Mouse (Mus musculus) common myeloid progenitor, adult 5-6 weeks (primary cell): ENCODE measurements around the gene Myh9. TPM values are rescaled to one million over a fixed set of nuclear protein-coding genes. Genes with fewer than 3 reads are reported as not detected.
"Not testable (repeated sequence)": the region's sequence is repeated elsewhere in the genome, so short reads cannot be mapped to it uniquely, and the experiment has no call there.

Source experiments
- ATAC-seq: replicated peaks from 2 replicates; pipeline ENCODE4 v1.8.0; 2016; ENCODE audit warnings: low read depth, mild to moderate bottlenecking, moderate TSS enrichment, inconsistent platforms; ENCODE audit not compliant: poor library complexity, severe bottlenecking
- total RNA-seq: library from RNA; stranded (forward); fragments of 200-1000, 187-1606 nt; gene quantifications from 2 replicates; pipeline ENCODE4 v1.2.3, GENCODE M21; 2017

Gene Myh9
- total RNA-seq, 1 experiment from 2014 or later, result 430 TPM

DNA sequence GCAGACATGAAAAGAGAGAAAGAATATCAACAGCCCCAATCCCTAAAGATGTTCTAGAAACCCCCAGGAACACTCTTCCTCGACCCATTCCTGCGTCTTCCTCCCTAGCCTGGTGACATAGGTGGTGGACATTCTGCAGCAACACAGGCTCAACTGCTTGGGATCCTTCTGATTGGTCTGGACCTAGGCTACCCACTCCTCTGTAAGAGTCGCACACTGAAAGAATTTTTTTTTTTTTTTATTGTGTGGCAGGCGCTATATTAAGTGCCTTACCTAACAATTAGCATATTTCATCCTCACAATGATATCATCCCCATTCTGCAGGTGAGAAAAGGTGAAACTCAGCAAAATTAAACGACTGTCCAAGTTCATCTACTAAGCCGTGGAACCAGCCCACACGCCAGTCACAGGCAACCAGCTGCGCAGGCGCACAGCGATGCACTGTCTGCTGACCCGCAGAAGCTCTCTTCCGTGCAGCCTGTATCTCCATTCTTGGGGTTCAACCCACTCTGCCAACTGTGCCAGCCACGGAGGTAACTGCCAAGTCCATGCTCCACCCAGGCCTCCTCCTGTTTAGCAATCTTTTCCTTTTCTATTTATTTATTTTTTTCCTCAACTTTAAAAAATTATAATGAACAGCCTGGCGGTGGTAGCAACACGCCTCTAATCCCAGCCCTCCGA, 3.1 kb upstream of the Myh9 start:
- ATAC-seq, result no peak

DNA sequence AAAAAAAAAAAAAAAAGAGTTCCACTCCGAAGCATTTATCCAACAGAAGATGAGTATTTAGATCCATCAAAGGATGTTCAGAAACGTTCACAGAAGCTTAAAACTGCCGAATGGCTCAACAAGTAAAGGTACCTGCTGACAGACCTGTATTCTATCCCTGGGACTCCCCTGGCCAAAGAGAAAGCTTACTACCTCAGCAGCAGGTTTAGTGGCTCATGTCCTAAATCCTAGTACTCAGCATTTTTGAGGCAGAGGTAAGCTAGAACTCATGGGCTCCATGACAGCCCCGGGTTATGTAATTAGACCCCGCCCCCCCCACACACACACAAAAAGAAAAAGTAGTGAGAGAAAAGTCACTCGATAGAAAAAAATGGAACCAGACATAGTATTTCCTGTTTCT, 2.1 kb upstream of the Myh9 start:
- no peak for ATAC-seq

DNA sequence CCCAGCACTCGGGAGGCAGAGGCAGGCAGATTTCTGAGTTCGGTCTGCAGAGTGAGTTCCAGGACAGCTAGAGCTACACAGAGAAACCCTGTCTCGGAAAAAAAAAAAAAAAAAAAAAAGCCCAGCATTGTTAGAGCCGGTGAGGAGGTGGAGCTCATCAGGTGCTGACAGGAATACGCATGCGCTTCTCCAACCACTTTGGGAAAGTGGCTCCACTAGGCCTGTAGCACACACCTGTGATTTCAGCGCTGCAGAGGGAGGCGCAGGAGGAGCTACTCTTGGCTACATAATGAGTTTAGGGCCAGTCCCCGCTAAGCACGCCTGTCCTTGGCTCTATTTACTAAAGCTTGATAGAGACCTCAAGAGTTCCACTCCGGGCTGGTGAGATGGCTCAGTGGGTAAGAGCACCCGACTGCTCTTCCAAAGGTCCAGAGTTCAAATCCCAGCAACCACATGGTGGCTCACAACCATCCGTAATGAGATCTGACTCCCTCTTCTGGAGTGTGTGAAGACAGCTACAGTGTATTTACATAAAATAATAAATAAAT, 1.6 kb upstream of the Myh9 start:
- ATAC-seq, result not testable (repeated sequence)

DNA sequence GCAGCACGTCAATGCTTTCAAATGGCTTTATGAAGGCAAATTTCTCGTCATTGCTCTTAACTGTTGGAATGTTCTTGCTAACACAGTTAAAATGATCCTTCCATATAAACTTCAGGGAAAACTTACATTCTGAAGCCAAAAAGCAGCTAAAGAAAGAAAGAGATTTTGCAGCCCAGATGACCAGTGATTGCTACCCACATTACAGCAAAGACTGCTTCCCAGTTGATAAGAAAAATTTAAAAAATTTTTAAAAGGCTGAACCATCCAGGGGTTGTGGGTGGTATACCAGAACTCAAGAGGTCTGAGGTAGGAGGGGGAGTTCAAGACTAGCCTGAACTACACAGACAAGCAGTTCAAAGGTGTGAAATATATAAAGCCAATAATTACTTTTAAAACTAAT, 1.1 kb upstream of the Myh9 start:
- no peak for ATAC-seq

DNA sequence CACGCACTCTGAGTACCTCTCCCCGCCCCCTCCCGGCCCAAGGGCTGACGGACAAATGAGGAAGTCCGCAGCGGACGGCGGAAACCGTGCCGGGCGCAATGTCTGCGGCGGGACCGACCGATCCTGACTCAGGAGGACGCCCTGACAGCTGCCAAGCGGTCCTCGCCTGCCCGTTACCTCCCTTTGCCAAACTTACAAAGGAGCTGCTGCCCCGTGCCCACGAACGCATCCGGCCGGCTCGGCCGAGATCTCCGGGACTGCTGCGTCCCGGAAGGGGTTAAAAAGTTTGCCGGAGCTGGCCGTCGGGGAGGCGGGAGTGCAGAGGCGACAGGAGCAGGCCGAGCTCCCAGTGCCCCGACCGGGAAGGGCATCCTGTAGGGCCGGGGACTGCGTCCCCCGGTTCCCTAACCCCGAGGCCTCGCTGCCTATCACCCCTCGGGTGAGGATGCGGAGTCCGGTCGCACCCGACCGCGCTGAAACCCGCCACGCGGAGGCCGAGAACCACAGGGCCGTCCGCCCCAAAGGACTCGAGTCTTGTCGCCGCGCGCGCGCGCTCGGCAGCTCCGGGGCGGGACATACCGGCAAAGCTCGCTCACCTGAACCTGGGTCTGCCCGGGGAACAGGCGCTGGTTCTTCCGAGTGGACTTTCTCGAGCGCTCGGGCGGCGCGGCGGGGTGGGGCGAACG, 471 bp downstream of the Myh9 start:
- ATAC-seq, result peak; percentile 10

DNA sequence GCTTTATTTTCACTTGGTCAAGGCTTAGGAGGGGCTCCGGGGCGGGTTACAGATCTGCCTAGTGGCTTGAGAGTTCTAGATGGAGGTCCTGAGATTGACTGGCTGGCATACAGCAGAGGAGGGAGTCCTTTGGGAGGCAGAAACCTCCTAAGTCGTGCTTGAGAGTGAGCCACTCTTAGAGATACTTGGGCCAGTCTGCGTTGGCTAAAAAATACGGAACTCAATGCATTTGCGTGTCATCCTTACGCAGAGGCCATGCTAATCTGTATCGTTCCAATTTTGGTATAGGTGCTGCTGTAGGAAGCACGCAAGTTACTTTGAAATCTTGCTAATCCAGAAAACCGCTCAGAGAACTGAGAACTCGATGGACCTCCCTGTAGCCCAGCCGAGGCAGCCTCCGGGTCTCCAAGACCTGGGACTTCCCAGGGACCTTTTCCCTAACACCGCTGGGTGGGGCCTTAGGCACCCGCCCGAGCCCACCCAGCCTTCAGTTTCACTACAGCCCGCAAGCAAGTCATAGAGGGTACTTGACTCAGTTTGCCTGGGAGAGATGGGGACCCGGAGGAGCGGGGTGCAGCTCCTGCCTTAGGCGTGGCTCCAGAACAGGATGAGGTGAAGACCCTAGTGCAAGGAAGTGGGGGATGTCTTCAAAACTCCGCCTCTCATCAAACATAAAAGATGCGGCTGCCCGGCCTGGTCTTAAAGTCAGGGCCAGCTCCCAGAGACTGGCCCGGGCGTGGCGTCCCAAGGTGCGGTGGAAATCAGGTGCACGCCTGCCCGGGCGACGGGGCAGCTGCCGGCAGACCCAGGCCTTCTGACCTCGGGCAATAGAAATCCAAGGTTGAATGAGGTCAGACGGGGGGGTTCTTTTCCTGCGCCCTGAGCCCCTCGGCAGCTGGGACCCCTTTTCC, 1.3 kb downstream of the Myh9 start:
- ATAC-seq, result no peak

DNA sequence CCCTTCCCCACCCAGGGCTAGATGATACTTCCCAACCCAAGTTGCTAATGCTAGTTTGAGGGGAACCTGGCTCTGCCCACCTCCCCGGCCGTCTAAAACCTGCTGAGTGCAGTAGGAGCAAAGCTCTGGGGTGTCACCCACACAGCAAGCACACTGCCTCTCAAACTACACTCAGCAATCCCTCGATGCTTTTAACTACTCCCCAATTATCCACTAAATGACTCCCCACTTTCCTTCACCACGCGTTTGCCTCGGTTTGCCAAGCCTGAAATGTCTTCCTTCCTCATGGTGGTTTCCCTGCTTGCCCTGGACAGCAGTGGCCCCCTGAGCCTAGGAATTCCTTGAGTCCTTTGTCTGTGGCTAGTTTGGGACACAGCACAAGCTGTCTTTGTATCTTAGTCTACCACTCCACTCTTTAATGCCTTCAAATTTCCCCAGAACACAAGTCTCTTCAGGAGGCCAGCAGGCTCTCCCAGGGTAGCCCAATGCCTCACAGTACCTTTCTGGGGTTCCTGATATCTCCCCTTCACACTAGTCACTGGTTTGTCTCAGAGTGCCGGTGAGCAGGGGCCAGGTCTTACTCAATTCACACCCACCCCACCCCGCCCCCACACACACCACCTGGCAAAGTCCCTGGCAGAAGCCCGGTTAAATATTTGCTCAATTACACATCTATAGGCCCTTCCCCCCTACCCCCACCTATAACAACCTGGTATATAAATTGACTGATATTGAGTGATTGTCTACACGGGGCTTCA, 2.3 kb downstream of the Myh9 start:
- ATAC-seq, result no peak

DNA sequence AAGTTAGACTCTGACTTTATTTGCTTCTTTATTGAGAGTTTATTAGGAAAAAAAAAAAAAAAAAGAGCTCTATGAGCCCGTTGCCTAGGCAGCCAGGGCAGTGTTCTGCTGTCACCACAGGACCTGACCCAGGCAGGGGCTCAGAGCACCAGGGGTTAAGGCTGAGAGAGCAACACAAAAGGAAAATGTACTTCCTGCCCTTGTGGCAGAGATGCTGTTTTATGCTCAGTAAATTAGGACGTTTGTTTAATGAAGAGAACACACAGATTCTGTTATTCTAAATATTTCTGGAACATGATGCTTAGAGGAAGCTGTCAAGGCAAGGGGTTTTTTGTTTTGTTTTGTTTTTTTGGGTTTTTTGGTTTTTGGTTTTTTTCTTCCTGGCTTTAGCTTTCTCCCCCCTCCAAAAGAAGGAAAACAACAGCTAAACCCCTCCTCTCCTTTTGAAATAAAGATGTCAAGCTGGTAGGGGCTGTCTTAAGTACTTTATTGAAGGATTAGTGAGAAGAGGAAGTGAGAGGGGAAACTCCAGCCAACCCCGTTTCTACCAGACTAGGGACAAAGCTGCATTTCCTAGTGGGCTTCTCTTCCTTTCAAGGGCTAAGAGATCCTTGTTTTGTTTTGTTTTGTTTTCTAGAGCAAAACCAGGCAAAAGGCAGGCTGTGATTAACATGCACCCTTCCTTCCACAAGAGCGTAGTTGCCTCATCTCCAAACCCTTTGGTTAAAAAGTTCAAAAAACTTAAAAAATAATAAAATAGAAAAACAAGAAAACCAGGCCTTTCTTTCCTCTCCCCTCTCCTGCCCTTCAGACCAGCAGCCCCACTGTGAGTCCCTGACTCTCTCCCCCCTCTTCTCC, 3.2 kb downstream of the Myh9 start:
- ATAC-seq, result no peak

DNA sequence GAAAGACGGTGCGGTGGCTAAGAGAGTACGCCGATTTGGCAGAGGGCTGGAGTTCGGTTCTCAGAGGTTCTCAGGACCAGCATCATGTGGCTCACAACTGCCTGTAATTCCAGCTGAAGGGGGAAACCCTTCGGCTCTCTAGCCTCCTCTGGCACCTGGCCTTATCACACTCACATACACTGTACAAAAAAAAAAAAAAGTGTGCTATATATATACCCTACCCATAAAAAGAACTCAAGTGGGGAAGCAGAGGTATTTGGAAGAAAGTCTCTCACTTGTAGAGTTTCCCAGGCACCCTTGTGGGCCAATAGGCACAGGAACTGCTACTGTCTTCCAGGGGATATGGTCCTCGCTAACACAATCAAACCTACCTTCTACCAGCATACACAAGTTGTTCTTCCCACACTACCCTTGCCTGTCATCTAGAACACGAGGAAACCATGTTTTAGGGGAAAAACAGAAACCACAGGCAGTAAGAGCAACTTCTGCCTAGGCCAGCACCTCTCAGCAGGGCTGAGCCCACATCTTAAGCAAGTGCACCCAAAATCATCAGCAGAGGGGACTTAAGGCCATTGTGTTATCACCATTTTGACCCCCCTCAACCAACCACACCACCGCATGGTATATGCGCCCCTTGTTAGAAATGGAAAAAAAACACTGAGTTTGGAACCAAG, 4.4 kb downstream of the Myh9 start:
- ATAC-seq, result no peak

DNA sequence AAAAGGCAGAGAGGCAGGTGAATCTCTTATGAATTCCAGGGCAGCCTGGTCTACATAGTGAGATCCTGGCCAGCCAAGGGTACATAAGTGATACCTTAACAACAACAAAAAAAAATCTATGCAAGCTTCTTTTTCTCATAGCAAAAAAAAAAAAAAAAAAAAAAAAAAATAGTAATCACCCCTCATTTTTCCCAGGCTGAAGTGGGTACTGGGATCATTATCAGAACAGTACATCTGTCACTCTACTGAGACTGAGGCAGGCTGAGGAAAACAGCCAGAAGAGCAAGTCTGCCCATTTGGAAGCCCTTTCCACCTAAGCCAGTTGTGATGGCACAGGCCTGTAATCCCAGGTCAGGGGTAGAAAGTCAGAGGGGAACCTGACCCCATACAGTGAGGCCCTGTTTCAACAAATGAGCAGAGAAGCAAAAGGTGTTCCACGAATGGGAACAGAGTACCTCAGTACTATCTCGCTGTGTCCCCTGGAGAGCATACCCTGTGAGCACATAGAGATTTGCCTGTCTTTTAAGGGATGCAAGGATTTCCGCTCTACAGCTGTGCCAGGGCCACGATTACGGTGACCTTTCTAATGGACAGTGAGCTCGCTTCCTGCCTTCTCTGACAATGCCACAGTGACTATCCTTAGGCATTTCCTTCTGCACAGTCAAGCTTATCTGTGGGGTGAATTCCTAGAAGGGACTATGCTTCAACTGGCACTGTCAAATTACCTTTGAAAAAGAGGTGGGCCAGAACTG, 5.1 kb downstream of the Myh9 start:
- ATAC-seq, result no peak

DNA sequence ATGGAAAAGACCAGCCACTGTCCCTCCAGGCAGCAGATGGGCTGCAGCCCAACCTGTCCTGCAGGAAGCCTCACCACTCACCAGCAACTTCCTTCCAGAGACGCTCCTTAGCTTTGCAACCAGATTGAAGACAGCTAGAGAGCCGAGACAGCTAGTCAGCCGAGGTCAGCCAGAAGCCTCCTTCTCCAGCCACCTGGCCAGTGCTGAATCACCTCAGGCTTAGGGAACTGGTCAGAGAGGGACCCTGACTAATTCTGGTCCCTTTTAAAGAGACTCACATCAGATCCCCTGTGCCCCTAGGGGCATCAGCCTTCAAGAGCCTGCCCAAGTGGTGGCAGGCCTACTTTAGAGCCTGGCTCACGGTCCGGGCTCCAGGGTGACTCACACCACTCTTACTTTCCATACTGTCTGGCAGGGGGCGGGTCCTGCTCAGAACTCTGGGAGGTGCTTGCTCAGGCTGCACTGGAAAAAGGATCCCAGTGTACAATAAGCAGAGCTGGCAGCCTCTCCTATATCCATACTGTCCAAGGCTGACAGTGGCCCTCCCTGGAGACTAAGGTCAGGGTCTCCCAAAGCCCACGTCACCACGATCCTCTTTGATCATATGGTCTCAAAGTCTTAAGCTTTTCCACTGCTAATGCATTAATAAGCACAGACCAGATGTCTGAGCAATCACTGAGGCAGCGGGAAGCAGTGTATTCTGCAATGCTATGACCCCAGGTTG, 5.9 kb downstream of the Myh9 start:
- ATAC-seq, result no peak

DNA sequence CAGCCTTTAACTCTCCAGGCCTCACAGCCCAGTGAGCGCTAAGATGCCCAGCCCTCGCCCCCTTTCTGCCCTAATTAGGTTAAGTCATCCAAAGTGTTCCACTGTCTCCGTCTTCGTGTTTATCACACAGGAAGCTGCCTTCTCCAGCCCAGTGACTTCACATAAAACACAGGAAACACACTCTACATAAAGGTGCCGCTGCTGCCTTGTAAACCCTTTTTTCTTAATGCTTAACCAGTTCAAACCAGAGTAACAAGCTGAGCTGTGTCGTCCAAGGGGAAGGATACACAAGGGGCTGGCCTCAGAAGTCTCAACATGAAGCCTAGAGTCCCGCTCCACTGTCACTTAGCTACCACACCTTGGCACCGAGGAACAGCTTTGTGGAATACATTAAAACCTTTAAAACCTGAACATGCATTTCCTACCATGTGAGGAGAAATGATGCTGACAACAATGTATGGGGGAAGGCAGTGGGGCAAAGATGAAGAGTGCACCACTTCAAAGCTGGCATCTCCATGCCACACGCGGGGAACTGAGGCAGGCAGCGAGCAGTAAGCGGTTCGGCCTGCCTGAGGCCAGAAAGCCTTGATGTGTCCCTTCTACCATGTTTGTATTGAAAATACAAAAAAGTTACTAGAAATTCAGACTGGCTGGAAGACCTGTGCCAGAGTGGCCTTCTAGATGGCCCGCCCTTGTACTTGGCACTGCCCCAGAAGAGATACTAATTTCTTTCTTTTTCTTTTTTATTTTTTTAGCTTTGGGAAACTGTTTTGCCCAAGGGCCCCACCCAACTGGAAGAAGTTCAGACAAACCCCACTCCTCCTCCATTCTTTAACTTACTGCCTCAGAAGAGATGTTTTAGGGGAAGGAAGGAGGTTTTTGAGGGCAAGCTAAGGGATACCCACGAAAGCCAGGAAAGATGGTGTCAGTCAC, 7.4 kb downstream of the Myh9 start:
- ATAC-seq, result peak; percentile 39

DNA sequence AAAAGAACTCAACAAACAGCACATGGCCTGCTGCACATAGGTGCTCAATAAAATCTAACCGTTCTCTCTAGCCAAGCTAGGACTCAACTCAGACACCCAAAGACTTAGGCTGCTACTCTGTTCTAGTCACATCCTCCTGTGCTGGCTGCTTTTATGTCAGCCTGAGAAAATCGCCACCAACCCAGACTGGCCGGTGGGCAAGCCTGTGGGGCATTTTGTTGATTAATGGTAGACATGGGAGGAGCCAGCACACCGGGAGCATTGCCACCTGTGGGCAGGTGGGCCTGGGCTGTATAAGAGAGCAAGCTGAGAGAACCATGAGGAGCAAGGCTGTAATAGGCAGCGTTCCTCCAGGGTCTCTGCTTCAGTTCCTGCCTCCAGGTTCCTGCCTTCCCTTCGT, 8.2 kb downstream of the Myh9 start:
- ATAC-seq, result no peak

DNA sequence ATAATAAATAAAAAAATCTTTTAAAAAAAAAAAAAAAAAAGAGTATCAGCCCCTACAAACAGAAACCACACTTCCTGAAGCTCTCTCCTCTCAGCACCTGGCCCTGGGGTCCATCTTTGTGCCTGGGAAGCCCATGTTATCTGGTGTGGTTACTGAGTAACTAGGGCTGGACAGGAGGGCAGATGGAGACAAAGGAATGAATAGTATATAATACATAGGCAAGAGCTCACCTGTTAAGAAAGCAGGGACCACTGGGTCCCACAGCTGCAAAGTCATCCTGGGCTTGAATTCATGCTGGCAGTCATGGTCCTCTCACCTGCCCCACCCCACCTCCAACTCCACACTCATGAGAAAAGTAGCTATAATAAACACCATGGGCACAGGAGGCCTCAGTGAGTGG, 8.9 kb downstream of the Myh9 start:
- no peak for ATAC-seq

DNA sequence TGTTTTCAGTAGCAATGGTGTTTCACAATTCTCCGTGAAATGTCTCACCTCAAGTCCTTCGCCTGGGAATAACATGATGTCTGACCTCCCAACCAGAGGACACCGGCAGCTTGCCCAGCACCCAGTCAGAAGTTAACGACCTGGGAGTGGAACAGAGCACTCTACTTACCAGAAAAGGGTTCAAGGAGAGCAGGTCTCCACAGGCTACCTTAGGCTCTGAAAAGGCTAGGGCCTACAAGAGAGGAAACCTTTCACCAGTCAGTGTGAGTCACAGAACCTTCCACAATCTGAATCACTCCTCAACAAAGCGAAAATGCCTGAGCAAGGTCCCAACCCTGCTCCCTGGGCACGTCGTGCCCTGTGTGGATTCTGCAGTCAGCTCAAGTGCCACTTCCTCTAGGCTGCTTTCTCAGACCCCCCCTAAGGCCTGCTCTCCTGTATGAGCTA, 9.5 kb downstream of the Myh9 start:
- ATAC-seq, result no peak
